Mouse (Mus musculus) layer of hippocampus, adult 8-10 months (tissue): ENCODE measurements around the gene Rragb. TPM values are rescaled to one million over a fixed set of nuclear protein-coding genes. Genes with fewer than 3 reads are reported as not detected.
"Not testable (repeated sequence)": the region's sequence is repeated elsewhere in the genome, so short reads cannot be mapped to it uniquely, and the experiment has no call there.

Source experiments
- DNase-seq, 2 experiments: peaks; one replicate each; pipeline ENCODE4 v3.0.0; 2022; ENCODE audit warnings: low spot score in 2 of 2
- total RNA-seq, 4 experiments: library from RNA; stranded (reverse); gene quantifications; 2 replicates each; pipeline ENCODE4 v1.2.4; 2022

The Rragb gene
- 10 to 100 TPM; 88.4 to 91.0 (median 89.0) TPM for total RNA-seq

GRCm38 (mm10) chrX:153139734-153140515 lies at the start of gene Rragb:
TSS of gene Rragb (plus strand) at chrX:153139981.
- peak; percentile 82 to 87 for DNase-seq

- DNase-seq: no peak
Measured at GRCm38 (mm10) chrX:153118486-153118885, 21.3 kb upstream of the Rragb start, which contains the start of gene Foxr2. TSS of gene Foxr2 (plus strand) at chrX:153118786.

GRCm38 (mm10) chrX:153119013-153119412 lies 20.8 kb upstream of the Rragb start:
- DNase-seq: no peak

GRCm38 (mm10) chrX:153142656-153143055 lies 2.9 kb downstream of the Rragb start:
- no peak for DNase-seq

GRCm38 (mm10) chrX:153151766-153152165 lies 12.0 kb downstream of the Rragb start:
- DNase-seq: no peak

GRCm38 (mm10) chrX:153155322-153155721 lies 15.5 kb downstream of the Rragb start:
- DNase-seq: peak in 1 of 2 experiments; percentile 4

GRCm38 (mm10) chrX:153174786-153175185 lies 35.0 kb downstream of the Rragb start:
- no peak for DNase-seq

DNA sequence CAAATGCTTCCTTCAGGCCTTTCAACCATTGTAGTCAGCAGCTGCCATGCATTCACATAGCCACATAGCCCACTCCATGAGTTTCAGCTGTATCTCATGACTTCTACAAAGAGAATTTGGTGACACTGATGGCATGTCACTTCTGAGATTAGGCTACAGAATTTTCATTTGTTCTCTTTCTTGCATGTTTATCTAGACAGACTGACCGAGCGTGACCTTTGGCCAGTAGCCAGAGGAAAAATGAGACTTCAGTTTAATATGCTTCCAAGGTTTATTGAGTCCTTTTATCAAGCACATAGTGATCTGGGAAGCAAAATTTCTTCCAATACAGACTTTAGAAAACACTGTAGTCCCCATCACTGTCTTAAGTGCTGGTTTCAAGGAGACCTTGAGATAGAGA lies 42.4 kb downstream of the Rragb start:
- no peak for DNase-seq

- DNase-seq: not testable (repeated sequence)
Measured at GRCm38 (mm10) chrX:153199185-153199584, 59.4 kb downstream of the Rragb start.

GRCm38 (mm10) chrX:153211101-153211500 lies 71.3 kb downstream of the Rragb start:
- no peak for DNase-seq

Other genes starting within 250 kb of the Rragb start
- 1 to 10 TPM; 2.0 to 3.1 (median 2.7) TPM for gene Usp51, start 133.5 kb upstream of the Rragb start, total RNA-seq
- gene Mageh1, start 102.4 kb upstream of the Rragb start, total RNA-seq: 10 to 100 TPM; 45.6 to 54.1 (median 50.0) TPM
- under 1 TPM; 0.22 to 0.63 (median 0.46) TPM for gene Foxr2, start 21.2 kb upstream of the Rragb start, total RNA-seq
- 1 to 10 TPM; 3.2 to 4.4 (median 4.2) TPM for gene Klf8, start 97.5 kb downstream of the Rragb start, total RNA-seq